Mouse (Mus musculus) spleen, adult 2 months (tissue): ENCODE measurements around the gene Gse1.

Experiments used
- CTCF ChIP-seq: fragments of 200-500 bp; IDR thresholded peaks from 2 replicates; pipeline ENCODE4 v1.5.1; 2011; ENCODE audit warnings: mild to moderate bottlenecking, inconsistent platforms; ENCODE audit not compliant: insufficient read depth, insufficient read length, insufficient replicate concordance; ENCODE audit errors: extremely low read depth
- POLR2A ChIP-seq: fragments of 200-500 bp; IDR thresholded peaks from 2 replicates; pipeline ENCODE4 v1.6.1; 2011; ENCODE audit warnings: low read depth, low read length, inconsistent platforms

- no peak for TF ChIP-seq CTCF
- no peak for TF ChIP-seq POLR2A
These were observed 85.4 kb downstream of the Gse1 start for GRCm38 (mm10) chr8:120313674-120314073.
